Mouse (Mus musculus): Measurements from ENCODE around the gene Meis2. TPM values are rescaled to one million over a fixed set of nuclear protein-coding genes. Genes with fewer than 3 reads are reported as not detected.

Gene Meis2
- polyA plus RNA-seq, 1 experiment from 2014 or later = 22.6 TPM

GRCm38 (mm10) chr2:116075902-116076301 is 10.3 kb upstream of the Meis2 start:
- Histone ChIP-seq H3K9ac (ENCODE audit: low read length) (peak overlapping the region; percentile 71), H3K27me3 (ENCODE audit: control insufficient read depth, insufficient read depth, low read length) (peaks cover 11% of the 10 kb centered on the region), H3K9me3 (replicated peaks; ENCODE audit: control insufficient read depth, low read length) (no peaks in the 10 kb centered on the region), H3K4me3 (ENCODE audit: low read length) (peak overlapping the region; percentile 53), H3K4me2 (ENCODE audit: low read depth, low read length) (peak overlapping the region; percentile 75), H3K4me1 (ENCODE audit: control insufficient read depth, insufficient read depth, low read length) (peaks cover 14% of the 10 kb centered on the region), H3K27ac (ENCODE audit: low read length) (peak overlapping the region; percentile 24), H3K36me3 (ENCODE audit: control insufficient read depth, insufficient read depth) (no peaks in the 10 kb centered on the region)
- ATAC-seq (replicated peaks; ENCODE audit: extremely low read depth, insufficient read depth, low FRiP score) = peak; percentile 80
- under 1% methylated on average over 23 of the region's 23 CpGs for WGBS

GRCm38 (mm10) chr2:116075477-116075876 is 9.8 kb upstream of the Meis2 start:
- H3K27me3 ChIP-seq (ENCODE audit: control insufficient read depth, insufficient read depth, low read length) = peaks cover 11% of the 10 kb centered on the region
- 0 out of 2 replicates have a peak, but pooled peaks have one; percentile 39 for ATAC-seq (replicated peaks; ENCODE audit: extremely low read depth, insufficient read depth, low FRiP score)

GRCm38 (mm10) chr2:116074726-116075440 is 9.2 kb upstream of the Meis2 start:
- no peak overlapping the region for H3K27ac ChIP-seq (ENCODE audit: low read length)
- H3K4me3 ChIP-seq (ENCODE audit: low read length) = peak overlapping the region; percentile 53
- ATAC-seq (replicated peaks; ENCODE audit: extremely low read depth, insufficient read depth, low FRiP score) = no peak
- peaks cover 11% of the 10 kb centered on the region for H3K27me3 ChIP-seq (ENCODE audit: control insufficient read depth, insufficient read depth, low read length)
- 31% methylated on average over 17 of the region's 17 CpGs for WGBS
- H3K36me3 ChIP-seq (ENCODE audit: control insufficient read depth, insufficient read depth) = no peaks in the 10 kb centered on the region
- H3K4me2 ChIP-seq (ENCODE audit: low read depth, low read length) = peak overlapping the region; percentile 75
- peaks cover 14% of the 10 kb centered on the region for H3K4me1 ChIP-seq (ENCODE audit: control insufficient read depth, insufficient read depth, low read length)
- peak overlapping the region; percentile 71 for H3K9ac ChIP-seq (ENCODE audit: low read length)
- H3K9me3 ChIP-seq (replicated peaks; ENCODE audit: control insufficient read depth, low read length) = no peaks in the 10 kb centered on the region

More at GRCm38 (mm10) chr2:116075477-116075876, 9.8 kb upstream of the Meis2 start:
- H3K27ac ChIP-seq (ENCODE audit: low read length) = peak overlapping the region; percentile 24
- H3K36me3 ChIP-seq (ENCODE audit: control insufficient read depth, insufficient read depth) = no peaks in the 10 kb centered on the region
- WGBS = 2% methylated on average over 20 of the region's 20 CpGs
- peak overlapping the region; percentile 71 for H3K9ac ChIP-seq (ENCODE audit: low read length)
- peak overlapping the region; percentile 53 for H3K4me3 ChIP-seq (ENCODE audit: low read length)
- H3K4me1 ChIP-seq (ENCODE audit: control insufficient read depth, insufficient read depth, low read length) = peaks cover 14% of the 10 kb centered on the region
- peak overlapping the region; percentile 75 for H3K4me2 ChIP-seq (ENCODE audit: low read depth, low read length)
- no peaks in the 10 kb centered on the region for H3K9me3 ChIP-seq (replicated peaks; ENCODE audit: control insufficient read depth, low read length)

- 69% methylated on average over 3 of the region's 3 CpGs for whole genome bisulfite sequencing
- peaks cover 11% of the 10 kb centered on the region for H3K27me3 ChIP-seq (ENCODE audit: control insufficient read depth, insufficient read depth, low read length)
These were observed 8.4 kb upstream of the Meis2 start for GRCm38 (mm10) chr2:116074061-116074460.

GRCm38 (mm10) chr2:116073311-116073904 is 7.8 kb upstream of the Meis2 start:
- Histone ChIP-seq H3K27ac (ENCODE audit: low read length) (no peak overlapping the region; the same call in 1 of the 2 replicates), H3K27me3 (ENCODE audit: control insufficient read depth, insufficient read depth, low read length) (peaks cover 11% of the 10 kb centered on the region), H3K4me3 (ENCODE audit: low read length) (no peak overlapping the region), H3K36me3 (ENCODE audit: control insufficient read depth, insufficient read depth) (no peaks in the 10 kb centered on the region), H3K9me3 (replicated peaks; ENCODE audit: control insufficient read depth, low read length) (no peaks in the 10 kb centered on the region), H3K4me1 (ENCODE audit: control insufficient read depth, insufficient read depth, low read length) (peaks cover 14% of the 10 kb centered on the region), H3K9ac (ENCODE audit: low read length) (no peak overlapping the region), H3K4me2 (ENCODE audit: low read depth, low read length) (no peak overlapping the region)
- no peak for ATAC-seq (replicated peaks; ENCODE audit: extremely low read depth, insufficient read depth, low FRiP score)
- 58% methylated on average over 9 of the region's 9 CpGs for WGBS

More at GRCm38 (mm10) chr2:116074061-116074460, 8.4 kb upstream of the Meis2 start:
- no peak overlapping the region for H3K4me2 ChIP-seq (ENCODE audit: low read depth, low read length)
- no peak overlapping the region for H3K9ac ChIP-seq (ENCODE audit: low read length)
- no peak overlapping the region for H3K4me3 ChIP-seq (ENCODE audit: low read length)
- H3K4me1 ChIP-seq (ENCODE audit: control insufficient read depth, insufficient read depth, low read length) = peaks cover 14% of the 10 kb centered on the region
- H3K36me3 ChIP-seq (ENCODE audit: control insufficient read depth, insufficient read depth) = no peaks in the 10 kb centered on the region
- ATAC-seq (replicated peaks; ENCODE audit: extremely low read depth, insufficient read depth, low FRiP score) = no peak
- no peak overlapping the region for H3K27ac ChIP-seq (ENCODE audit: low read length)
- H3K9me3 ChIP-seq (replicated peaks; ENCODE audit: control insufficient read depth, low read length) = no peaks in the 10 kb centered on the region

GRCm38 (mm10) chr2:116072706-116073105 is 7.1 kb upstream of the Meis2 start:
- Histone ChIP-seq H3K4me3 (ENCODE audit: low read length) (peak overlapping the region; percentile 53), H3K36me3 (ENCODE audit: control insufficient read depth, insufficient read depth) (no peaks in the 10 kb centered on the region), H3K9ac (ENCODE audit: low read length) (peak overlapping the region; percentile 11; the same call in 1 of the 2 replicates), H3K4me1 (ENCODE audit: control insufficient read depth, insufficient read depth, low read length) (peaks cover 14% of the 10 kb centered on the region), H3K27me3 (ENCODE audit: control insufficient read depth, insufficient read depth, low read length) (peaks cover 11% of the 10 kb centered on the region), H3K4me2 (ENCODE audit: low read depth, low read length) (peak overlapping the region; percentile 90), H3K27ac (ENCODE audit: low read length) (no peak overlapping the region), H3K9me3 (replicated peaks; ENCODE audit: control insufficient read depth, low read length) (no peaks in the 10 kb centered on the region)
- ATAC-seq (replicated peaks; ENCODE audit: extremely low read depth, insufficient read depth, low FRiP score) = no peak
- WGBS = 32% methylated on average over 5 of the region's 5 CpGs

- Histone ChIP-seq H3K9me3 (replicated peaks; ENCODE audit: control insufficient read depth, low read length) (no peaks in the 10 kb centered on the region), H3K4me1 (ENCODE audit: control insufficient read depth, insufficient read depth, low read length) (peaks cover 14% of the 10 kb centered on the region), H3K4me2 (ENCODE audit: low read depth, low read length) (peak overlapping the region; percentile 90), H3K9ac (ENCODE audit: low read length) (peak overlapping the region; percentile 56), H3K36me3 (ENCODE audit: control insufficient read depth, insufficient read depth) (no peaks in the 10 kb centered on the region), H3K4me3 (ENCODE audit: low read length) (peak overlapping the region; percentile 53), H3K27me3 (ENCODE audit: control insufficient read depth, insufficient read depth, low read length) (peaks cover 11% of the 10 kb centered on the region), H3K27ac (ENCODE audit: low read length) (no peak overlapping the region)
- no peak for ATAC-seq (replicated peaks; ENCODE audit: extremely low read depth, insufficient read depth, low FRiP score)
- 10% methylated on average over 13 of the region's 13 CpGs for WGBS
These were observed 6.6 kb upstream of the Meis2 start for GRCm38 (mm10) chr2:116072321-116072640.

GRCm38 (mm10) chr2:116071571-116072320 is 6.1 kb upstream of the Meis2 start:
- Histone ChIP-seq H3K27ac (ENCODE audit: low read length) (peak overlapping the region; percentile 15), H3K4me2 (ENCODE audit: low read depth, low read length) (peak overlapping the region; percentile 90), H3K27me3 (ENCODE audit: control insufficient read depth, insufficient read depth, low read length) (peaks cover 11% of the 10 kb centered on the region), H3K36me3 (ENCODE audit: control insufficient read depth, insufficient read depth) (no peaks in the 10 kb centered on the region), H3K9ac (ENCODE audit: low read length) (peak overlapping the region; percentile 56), H3K9me3 (replicated peaks; ENCODE audit: control insufficient read depth, low read length) (no peaks in the 10 kb centered on the region), H3K4me1 (ENCODE audit: control insufficient read depth, insufficient read depth, low read length) (peaks cover 14% of the 10 kb centered on the region), H3K4me3 (ENCODE audit: low read length) (peak overlapping the region; percentile 53)
- no peak for ATAC-seq (replicated peaks; ENCODE audit: extremely low read depth, insufficient read depth, low FRiP score)
- 3% methylated on average over 25 of the region's 25 CpGs for WGBS

Measured in heart, embryonic 16.5 days (tissue).